Mouse (Mus musculus) left cerebral cortex, adult 9 months (tissue): ENCODE measurements around the gene Idi2.
"Not testable (repeated sequence)": the region's sequence is repeated elsewhere in the genome, so short reads cannot be mapped to it uniquely, and the experiment has no call there.

Source experiments
- DNase-seq, 2 experiments: peaks; one replicate each; pipeline ENCODE4 v3.0.0; 2022; ENCODE audit warnings: low spot score in 2 of 2

The Idi2 gene

GRCm38 (mm10) chr13:8997221-8997620 is 44.6 kb downstream of the Idi2 start:
- DNase-seq: not testable (repeated sequence)

GRCm38 (mm10) chr13:8999464-8999863 is 46.8 kb downstream of the Idi2 start:
- no peak for DNase-seq

GRCm38 (mm10) chr13:9003306-9003705 is 50.6 kb downstream of the Idi2 start:
- no peak for DNase-seq
